Mouse (Mus musculus) urinary bladder, adult 18-20 months (tissue): Measurements from ENCODE around the gene Pde9a.
A peak's percentile ranks its signal among the peaks of the same experiment; 100 is the strongest.

ENCODE experiments used
- DNase-seq, 2 experiments: peaks; one replicate each; pipeline ENCODE4 v3.0.0; 2022; ENCODE audit warnings: low spot score in 2 of 2, mixed read lengths in 2 of 2

The Pde9a gene

DNA sequence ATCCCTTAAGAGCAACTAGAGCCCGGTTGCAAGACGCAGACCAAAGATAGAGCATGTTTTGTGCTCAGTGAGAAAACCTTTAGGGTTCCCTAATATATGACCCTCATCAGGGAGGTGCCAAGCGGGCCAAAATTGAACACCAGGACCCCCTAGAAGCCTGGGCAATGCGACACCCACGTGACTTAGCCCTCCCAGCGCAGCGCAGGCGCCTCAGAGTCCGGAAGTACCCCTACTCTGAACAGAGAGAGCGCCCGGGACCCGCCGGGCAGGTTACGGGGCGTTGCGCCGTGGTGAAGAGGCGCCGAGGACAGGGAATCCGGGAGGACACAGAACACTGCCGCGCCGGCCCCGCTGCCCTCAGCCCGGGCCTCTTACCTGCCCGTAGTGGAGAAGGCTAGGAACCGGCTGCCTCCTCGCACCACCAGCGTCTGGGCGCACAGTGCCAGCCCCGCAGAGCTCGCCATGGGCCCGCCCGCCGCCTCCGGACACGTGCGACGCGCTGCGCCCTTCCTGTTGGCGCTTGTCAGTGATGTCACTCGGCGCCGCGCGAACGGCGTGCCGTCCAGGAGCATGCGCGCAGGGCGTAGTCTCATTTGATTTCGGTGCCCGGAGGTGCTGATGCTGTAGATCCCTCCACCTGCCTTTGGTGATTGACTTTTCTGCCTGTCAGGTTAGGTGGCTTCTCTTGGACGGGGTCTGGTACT, 125.9 kb downstream of the Pde9a start:
- DNase-seq: peak; percentile 75 to 78

DNA sequence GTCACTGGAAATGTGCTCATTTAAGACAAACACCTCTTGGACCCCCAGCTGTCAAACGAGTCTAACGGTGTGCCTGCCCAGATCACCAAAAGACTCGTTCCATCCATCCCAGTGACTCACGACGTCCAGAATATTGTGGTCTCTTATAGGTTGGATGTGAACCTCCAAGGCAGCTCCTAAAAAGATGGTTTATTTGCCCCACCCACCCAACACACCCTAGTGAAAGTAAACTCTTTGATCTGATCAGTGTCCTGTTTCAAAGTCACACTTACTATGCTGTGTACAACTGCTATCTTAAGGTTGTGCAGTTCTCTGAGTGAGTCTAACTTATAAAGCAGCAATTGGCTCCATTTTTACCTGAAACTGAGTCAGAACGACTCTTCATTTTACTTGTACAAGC, 126.6 kb downstream of the Pde9a start:
- no peak for DNase-seq

DNA sequence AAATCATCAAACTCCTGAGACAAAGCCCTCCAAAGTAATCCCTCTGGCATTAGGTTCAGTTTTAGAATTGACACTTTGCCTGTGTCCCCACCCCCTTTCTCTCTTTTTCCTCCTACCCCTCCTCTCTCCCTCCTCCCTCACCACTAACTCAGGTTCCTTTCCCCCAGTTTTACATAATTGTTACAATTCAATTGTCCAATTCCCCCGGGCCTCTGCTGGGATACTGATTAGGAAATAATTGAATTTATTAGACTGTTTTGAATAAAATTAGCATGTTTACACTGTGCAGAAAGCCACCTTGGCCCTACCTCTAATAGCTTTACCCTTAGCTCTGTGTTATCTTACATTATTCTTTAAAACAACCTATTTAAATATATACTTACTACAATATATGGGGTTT, 128.7 kb downstream of the Pde9a start:
- no peak for DNase-seq

DNA sequence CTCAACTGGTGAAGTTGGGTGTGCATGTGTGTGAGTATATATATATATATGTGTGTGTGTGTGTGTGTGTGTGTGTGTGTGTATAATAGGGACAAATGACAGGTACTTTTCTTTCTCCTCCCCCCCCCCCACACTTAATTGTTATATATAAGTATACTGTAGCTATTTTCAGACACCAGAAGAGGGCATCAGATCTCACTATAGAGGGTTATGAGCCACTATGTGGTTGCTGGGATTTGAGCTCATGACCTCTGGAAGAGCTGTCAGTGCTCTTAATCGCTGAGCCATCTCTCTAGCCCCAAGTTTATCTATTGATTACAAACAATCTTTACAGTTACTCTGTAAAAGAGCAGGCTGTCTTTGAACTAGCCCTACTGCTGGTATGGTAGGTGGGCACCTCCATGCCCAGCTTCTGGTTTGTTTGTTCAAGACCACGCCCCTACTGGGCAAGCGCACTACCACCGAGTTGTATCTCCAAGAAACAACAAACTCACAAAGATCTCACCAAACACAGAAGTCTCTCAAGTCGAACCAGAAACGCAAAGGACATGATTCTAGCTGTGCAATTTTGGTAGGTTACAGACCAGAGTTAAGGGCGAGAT, 133.4 kb downstream of the Pde9a start:
- no peak for DNase-seq

DNA sequence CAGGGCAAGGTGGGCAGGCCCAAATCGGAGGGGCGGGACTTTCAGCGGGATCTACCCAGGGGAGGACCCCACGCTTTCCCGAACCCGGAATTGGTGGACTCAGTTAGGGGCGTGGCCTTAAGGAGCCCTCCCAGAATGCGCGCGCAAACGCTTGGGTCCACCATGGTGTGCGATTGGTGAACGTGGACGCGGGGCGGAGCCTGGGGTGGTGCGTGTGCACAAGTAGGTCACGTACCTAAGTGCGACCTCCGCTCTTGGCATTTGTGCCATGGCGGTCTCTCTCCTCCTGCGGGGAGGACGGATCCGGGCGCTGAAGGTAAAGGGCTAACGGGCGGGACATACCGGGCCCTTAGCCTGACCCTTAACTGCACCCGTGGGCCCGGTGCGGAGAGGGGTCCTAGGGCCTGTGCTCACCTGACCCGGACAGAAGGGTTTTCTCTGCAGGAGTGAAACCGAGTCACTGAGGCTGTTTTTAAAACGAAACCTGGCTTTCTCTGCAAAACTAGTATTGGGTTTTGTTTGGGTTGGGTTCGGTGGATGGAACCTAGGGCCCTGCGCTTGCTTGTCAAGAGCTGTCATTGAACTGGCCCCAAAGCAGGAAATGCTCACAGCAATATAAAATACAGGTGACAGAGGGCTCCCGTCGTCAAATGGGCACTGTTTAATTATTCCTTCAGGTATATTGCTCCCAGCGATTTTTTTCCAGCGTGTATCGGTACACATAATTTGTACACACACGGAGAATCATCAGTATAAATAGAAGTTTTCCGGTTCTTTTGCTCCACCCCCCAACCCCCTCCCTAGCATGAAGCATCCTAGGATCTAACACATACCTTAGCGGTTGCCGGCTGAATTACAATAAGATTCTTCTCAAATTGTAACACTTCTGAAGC, 134.2 kb downstream of the Pde9a start, which contains the start of the genes Wdr4 and Ndufv3:
Gene Wdr4 (minus strand): TSS at position 35 of the 893 bp plus-strand sequence.
Gene Ndufv3 (plus strand): TSS at position 170 of the 893 bp plus-strand sequence.
- peak; percentile 96 to 98 for DNase-seq

DNA sequence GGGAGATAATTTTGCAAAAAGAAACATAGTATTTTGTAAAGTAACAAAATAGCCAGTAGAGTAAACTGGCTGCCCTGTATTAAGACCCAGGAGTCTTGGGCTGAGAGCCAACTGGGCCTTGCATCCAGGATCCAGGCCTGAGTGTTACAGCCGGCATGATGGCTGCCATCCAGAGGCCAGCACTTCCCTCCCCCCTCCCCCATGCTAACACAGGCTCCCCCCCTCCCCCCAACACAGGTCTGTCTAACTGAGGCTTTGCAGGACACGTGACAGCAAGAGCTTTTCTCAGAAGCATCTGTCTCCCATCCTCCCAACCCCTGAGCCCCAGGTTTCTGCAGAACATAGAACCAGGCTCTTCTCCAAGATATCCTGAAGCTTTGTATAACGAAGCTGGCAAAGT, 134.9 kb downstream of the Pde9a start:
- DNase-seq: no peak

DNA sequence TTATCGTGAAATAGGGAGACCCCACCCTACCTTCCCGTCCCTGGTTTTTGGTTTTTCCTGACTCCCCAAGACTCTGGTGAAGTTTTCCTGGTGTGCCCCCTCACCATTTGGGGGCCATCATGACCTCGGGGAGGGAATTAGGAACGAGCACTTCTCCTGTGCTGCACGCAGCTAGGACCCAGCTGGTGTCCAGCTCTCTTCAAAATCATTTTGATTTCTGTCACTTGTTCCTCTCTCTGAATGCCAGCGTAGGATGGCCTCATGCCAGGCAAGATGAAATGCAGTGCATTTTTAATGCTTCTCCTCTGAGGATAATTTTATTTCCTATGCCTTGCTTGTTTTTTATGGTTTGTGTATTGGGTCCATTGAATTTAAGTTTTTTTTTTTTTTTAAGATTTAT, 135.9 kb downstream of the Pde9a start:
- no peak for DNase-seq

DNA sequence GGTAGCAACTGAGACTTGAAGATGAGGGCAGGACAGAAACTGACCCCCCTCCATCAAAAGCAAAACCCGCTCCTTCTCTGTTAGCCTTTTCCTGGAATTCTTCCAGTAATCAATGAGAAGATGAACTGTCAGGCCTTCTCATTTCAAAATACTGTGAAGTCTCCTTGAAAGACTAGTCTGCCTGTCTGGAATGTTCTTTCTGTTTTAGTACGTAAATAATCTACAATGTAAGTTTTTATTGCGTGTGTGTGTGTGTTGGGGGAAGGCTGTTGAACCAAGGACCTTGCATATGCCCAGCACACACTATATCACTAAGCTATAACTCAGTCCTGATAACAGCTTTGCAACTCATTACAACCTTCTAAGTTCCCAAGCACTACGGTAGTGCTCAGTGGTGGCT, 139.1 kb downstream of the Pde9a start:
- no peak for DNase-seq

DNA sequence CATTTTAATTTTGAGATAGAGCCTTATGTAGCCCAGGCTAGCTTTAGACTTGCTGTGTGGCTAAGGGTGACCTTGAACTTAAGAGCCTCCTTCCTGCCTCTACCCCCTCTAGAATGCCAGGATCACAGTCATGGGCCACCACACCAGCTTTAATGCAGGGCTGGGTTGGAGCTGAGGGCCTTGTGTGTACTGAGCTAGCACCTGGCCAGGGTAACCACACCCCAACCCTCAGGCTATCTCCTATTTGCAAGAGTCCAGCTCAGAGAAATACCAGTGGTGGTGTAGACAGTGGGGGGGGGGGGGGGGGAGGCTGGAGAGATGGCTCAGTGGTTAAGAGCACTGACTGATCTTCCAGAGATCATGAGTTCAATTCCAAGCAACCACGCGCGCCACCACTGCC, 139.8 kb downstream of the Pde9a start:
- DNase-seq: no peak
